Mouse (Mus musculus): Measurements from ENCODE around the gene Vash2. TPM values are rescaled to one million over a fixed set of nuclear protein-coding genes. Genes with fewer than 3 reads are reported as not detected.
A peak's percentile ranks its signal among the peaks of the same experiment; 100 is the strongest.
"Not testable (repeated sequence)": the region's sequence is repeated elsewhere in the genome, so short reads cannot be mapped to it uniquely, and the experiment has no call there.

Vash2 gene
- 10 to 100 TPM in 1 of 2 experiments, 1 to 10 TPM in 1; 9.9 to 11.9 TPM for total RNA-seq (2021)

GRCm38 (mm10) chr1:190979100-190979563 lies at the start of gene Vash2:
Gene Vash2, minus strand, starts transcription at chr1:190979296.
- peak; percentile 82 to 91 for DNase-seq (ENCODE audit: extremely low spot score in 1 of 2, low spot score in 2 of 2)
- intact Hi-C loops (cut with DNase I), result no loop called here

GRCm38 (mm10) chr1:191026021-191026713 lies 47.1 kb upstream of the Vash2 start, which contains the start of gene Flvcr1:
Gene Flvcr1, minus strand, starts transcription at chr1:191026158.
- DNase-seq (ENCODE audit: extremely low spot score in 1 of 2, low spot score in 2 of 2), result peak; percentile 99 to 100
- intact Hi-C loops (cut with DNase I), result no loop called here

GRCm38 (mm10) chr1:191025016-191026012 lies 46.2 kb upstream of the Vash2 start:
- intact Hi-C loops (cut with DNase I), result no loop called here
- peak in 1 of 2 experiments; percentile 41 for DNase-seq (ENCODE audit: extremely low spot score in 1 of 2, low spot score in 2 of 2)

GRCm38 (mm10) chr1:191023806-191024205 lies 44.7 kb upstream of the Vash2 start:
- intact Hi-C loops (cut with DNase I); DNase-seq (ENCODE audit: extremely low spot score in 1 of 2, low spot score in 2 of 2): not testable (repeated sequence)

- intact Hi-C loops (cut with DNase I), result no loop called here
- DNase-seq (ENCODE audit: extremely low spot score in 1 of 2, low spot score in 2 of 2), result no peak
Observed at GRCm38 (mm10) chr1:191023140-191023539, 44.0 kb upstream of the Vash2 start.

- DNase-seq (ENCODE audit: extremely low spot score in 1 of 2, low spot score in 2 of 2), result no peak
- intact Hi-C loops (cut with DNase I), result no loop called here
Observed at GRCm38 (mm10) chr1:191021016-191021415, 41.9 kb upstream of the Vash2 start.

- intact Hi-C loops (cut with DNase I), result no loop called here
- DNase-seq (ENCODE audit: extremely low spot score in 1 of 2, low spot score in 2 of 2), result no peak
Observed at GRCm38 (mm10) chr1:191020217-191020924, 41.3 kb upstream of the Vash2 start.

GRCm38 (mm10) chr1:191019803-191020202 lies 40.7 kb upstream of the Vash2 start:
- intact Hi-C loops (cut with DNase I), result no loop called here
- DNase-seq (ENCODE audit: extremely low spot score in 1 of 2, low spot score in 2 of 2), result no peak

- intact Hi-C loops (cut with DNase I), result no loop called here
- no peak for DNase-seq (ENCODE audit: extremely low spot score in 1 of 2, low spot score in 2 of 2)
Observed at GRCm38 (mm10) chr1:191014271-191014670, 35.2 kb upstream of the Vash2 start.

GRCm38 (mm10) chr1:191008707-191009106 lies 29.6 kb upstream of the Vash2 start:
- intact Hi-C loops (cut with DNase I), result loop anchor here (5.0 kb wide), 1 partner anchor 51 kb away; no protein-coding TSS in a partner anchor
- DNase-seq (ENCODE audit: extremely low spot score in 1 of 2, low spot score in 2 of 2), result no peak

- DNase-seq (ENCODE audit: extremely low spot score in 1 of 2, low spot score in 2 of 2), result no peak
- intact Hi-C loops (cut with DNase I), result no loop called here
Observed at GRCm38 (mm10) chr1:191002201-191002600, 23.1 kb upstream of the Vash2 start.

GRCm38 (mm10) chr1:191000686-191001085 lies 21.6 kb upstream of the Vash2 start:
- intact Hi-C loops (cut with DNase I), result no loop called here
- DNase-seq (ENCODE audit: extremely low spot score in 1 of 2, low spot score in 2 of 2), result no peak

- no peak for DNase-seq (ENCODE audit: extremely low spot score in 1 of 2, low spot score in 2 of 2)
- intact Hi-C loops (cut with DNase I), result no loop called here
Observed at GRCm38 (mm10) chr1:190998027-190998426, 18.9 kb upstream of the Vash2 start.

- intact Hi-C loops (cut with DNase I), result no loop called here
- DNase-seq (ENCODE audit: extremely low spot score in 1 of 2, low spot score in 2 of 2), result no peak
Observed at GRCm38 (mm10) chr1:190996346-190996877, 17.3 kb upstream of the Vash2 start.

GRCm38 (mm10) chr1:190995548-190995947 lies 16.5 kb upstream of the Vash2 start:
- intact Hi-C loops (cut with DNase I), result no loop called here

GRCm38 (mm10) chr1:190989437-190990082 lies 10.5 kb upstream of the Vash2 start:
- no peak for DNase-seq (ENCODE audit: extremely low spot score in 1 of 2, low spot score in 2 of 2)
- intact Hi-C loops (cut with DNase I), result loop anchor here (5.0 kb wide), 1 partner anchor 88 kb away; no protein-coding TSS in a partner anchor

More at GRCm38 (mm10) chr1:190995548-190995947, 16.5 kb upstream of the Vash2 start:
- DNase-seq (ENCODE audit: extremely low spot score in 1 of 2, low spot score in 2 of 2), result peak in 1 of 2 experiments; percentile 77

GRCm38 (mm10) chr1:190981412-190981811 lies 2.3 kb upstream of the Vash2 start:
- intact Hi-C loops (cut with DNase I), result no loop called here
- DNase-seq (ENCODE audit: extremely low spot score in 1 of 2, low spot score in 2 of 2), result no peak

GRCm38 (mm10) chr1:190980470-190980869 lies 1.4 kb upstream of the Vash2 start:
- intact Hi-C loops (cut with DNase I), result no loop called here
- no peak for DNase-seq (ENCODE audit: extremely low spot score in 1 of 2, low spot score in 2 of 2)
